Mouse (Mus musculus) thymus, postnatal 10 days (tissue): Measurements from ENCODE around the gene Sp1.

ENCODE experiments used
- DNase-seq, 2 experiments: peaks; one replicate each; pipeline ENCODE4 v3.0.0; 2021; ENCODE audit warnings: low spot score in 2 of 2

Gene Sp1

DNA sequence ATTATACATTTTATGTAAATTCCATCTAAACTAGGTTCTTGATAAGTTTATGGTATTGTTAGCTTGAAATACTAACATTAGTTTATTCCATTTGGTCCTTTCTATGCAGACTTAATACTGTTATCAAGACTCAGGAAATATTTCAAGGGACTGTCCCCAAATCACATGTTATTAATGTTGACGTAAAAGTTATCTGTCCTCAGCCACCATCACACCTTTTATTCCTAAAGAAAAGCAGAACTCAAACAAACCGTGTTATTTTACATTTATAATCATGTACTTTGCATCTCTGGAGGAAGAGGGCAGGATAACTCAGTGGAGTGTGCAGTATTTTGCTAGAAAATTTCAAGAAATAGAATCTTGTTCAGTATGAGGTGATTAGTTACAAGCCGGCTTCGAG is 27.2 kb downstream of the Sp1 start:
- no peak for DNase-seq

DNA sequence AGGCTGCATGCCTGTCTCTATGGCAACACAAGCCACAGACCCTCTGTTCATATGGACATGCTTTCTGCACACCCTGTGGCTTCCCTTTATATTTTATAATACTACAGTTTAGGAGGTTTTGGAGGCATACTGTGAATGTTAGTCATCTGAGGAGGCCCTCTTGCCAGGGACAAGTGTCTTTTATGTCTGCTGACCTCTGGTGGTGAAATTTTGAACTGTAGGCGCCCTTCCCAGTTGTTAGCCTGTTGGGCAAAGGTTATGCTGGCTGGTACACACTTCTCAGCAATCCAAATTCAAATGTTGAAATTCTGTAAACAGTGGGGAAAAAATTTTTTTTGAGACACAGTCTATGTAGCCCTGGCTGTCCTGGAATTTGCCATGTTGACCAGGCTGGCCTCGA is 36.5 kb downstream of the Sp1 start:
- peak; percentile 60 to 84 for DNase-seq

DNA sequence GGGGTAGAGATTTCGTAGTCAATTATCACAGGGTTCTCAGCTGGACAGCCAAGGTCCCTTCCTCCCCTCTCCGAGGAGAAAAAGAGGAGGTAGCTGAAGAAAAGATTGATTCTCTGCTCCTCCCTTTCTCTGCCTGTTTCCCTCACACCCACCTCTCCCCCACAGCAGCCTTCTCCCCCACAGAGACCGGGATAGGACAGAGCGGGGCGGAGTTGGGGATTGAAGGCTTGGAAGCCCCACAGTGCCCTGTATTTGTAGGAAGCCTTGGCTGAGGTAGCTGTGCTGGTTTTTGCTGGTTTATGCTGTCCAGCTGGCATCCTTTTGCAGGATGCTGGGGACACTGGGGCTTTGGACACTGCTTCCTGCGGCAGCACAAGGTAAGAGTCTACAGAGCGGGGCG is 39.2 kb downstream of the Sp1 start, which contains the start of gene Amhr2:
Amhr2 (plus strand) TSS at position 222 of the 400 bp plus-strand sequence.
- DNase-seq, result no peak

DNA sequence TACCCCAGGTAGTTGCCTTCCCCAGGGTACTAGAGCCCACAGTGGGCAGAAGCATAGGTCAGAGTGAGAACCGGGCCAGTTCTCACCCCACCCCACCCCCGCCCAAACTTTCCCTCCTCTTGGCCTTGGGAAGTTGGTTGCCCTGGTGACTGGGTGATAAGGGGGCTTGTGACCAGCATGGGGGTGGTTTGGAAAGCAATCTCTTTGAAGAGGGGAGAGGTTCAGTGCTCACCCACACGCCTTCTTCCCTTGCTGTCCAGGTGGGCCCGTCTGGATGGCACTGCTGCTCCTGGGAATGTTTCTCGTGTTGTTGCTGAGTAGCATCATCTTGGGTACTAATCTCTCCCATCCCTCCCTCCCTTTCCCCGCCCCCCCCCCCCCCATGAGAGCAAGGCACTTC is 40.5 kb downstream of the Sp1 start:
- DNase-seq, result no peak

DNA sequence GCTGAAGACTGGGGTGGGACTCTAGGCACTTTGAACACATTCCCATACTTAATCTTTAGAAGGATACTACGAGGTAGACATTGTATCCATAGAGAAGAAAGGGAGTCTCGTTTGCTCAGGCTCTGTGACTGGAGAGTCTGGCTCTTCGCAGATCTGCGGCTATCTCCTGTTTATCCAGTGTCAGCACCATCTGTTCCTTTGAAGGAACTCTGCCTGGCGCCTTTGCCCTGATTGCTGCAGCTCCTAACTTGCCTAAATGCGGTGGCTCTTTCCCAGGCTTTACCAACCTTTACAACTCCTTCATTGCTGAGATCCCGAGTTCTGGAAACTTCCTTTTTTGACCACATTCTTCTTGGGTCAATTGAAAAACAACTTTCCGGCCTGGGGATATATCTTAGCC is 43.4 kb downstream of the Sp1 start:
- DNase-seq, result no peak

DNA sequence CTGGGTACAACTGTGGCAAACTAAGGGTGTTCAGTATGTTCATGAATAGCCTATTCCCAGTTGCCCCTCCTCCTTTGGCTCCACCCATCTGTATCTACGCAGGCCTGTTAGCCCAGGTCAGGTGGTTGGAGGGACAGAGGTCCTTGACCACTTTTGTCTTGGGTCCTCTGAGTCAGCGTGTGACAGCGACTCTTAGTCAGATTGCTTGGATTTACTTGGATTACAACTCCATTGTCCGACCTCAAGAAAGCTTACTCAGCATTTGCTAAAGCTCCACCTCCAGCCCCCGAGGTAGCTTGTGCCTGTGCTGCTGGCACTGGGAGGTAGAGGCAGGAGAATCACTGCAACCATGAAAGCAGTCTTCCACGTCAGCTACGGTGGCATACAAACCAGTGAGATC is 45.0 kb downstream of the Sp1 start:
- no peak for DNase-seq

DNA sequence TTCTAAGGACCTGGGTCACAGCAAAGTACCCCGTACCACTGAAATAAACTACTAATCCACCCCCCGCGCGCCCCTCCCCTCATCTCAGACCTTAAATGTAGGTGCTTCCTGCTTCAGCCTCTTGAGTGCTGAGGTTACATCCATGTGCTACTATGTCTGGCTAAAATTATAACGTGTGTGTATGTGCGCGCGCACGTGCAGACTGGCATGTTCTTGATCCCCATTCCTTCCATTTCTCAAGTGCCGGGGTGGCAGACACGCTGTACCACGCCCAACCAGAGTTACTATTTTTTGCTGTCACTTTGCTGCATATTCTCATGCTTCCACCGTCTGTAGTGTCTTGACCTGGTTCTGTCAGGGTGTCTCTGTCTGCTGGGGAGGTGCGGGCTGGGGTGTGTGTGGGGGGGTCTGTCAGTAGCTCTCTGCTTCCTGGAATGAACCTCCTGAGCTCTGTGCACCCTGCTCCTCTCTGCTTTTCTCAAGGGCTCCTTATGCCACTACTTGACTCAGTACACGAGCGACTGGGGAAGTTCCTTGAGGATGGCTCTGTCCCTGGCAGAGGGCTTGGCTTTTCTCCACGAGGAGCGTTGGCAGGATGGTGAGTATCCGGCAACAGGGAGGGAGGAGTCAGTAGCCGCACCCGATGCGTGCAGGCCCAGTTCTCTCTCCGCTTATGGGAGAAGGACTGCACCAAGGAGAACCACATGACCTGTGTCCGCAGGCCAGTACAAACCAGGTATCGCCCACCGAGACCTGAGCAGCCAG is 45.9 kb downstream of the Sp1 start:
- no peak for DNase-seq

DNA sequence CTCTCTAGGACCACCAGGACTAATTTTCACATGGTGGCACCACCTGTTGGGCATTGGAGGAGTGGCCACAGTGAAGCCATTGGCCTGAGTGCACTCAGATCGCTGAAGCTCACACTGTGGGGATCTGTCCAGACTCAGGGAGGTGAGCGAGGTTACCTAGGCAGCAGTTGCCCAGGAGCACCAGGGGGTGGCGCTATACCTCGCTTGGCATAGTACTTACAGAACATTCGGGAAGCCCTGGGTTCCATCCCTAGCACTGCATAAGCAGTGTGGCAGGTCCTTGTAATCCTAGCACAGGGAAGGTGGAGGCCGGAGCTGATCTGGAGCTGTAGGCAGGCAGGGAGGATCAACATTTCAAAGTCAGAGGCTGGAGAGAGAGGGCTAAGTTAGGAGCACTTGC is 50.0 kb downstream of the Sp1 start:
- peak in 1 of 2 experiments; percentile 26 for DNase-seq

DNA sequence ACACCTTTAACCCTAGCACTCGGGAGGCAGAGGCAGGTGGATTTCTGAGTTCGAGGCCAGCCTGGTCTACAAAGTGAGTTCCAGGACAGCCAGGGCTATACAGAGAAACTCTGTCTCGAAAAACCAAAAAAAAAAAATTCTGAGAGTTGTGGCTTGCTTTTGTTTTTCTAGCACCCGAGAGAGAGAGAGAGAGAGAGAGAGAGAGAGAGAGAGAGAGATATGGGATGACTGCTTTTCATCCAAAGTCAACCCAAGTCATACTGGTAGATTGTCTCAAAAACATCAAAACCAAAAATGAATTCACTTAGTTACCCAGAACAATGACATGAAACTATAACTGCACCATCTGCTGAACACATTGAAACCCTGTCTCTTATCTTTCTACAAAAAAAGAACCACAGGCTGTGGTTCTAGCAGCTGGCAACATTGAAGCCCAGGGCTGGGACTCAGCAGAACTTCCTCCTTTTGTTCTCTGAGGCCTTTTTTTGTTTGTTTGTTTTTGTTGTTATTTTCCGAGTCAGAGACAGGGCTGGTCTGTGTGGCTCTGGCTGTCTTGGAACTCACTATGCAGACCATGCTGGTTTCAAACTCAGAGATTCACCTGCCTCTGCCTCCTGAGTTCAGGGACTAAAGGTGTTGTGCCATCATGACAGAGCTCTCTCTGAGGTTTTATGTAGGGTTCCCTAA is 52.2 kb downstream of the Sp1 start:
- peak; percentile 42 to 47 for DNase-seq

DNA sequence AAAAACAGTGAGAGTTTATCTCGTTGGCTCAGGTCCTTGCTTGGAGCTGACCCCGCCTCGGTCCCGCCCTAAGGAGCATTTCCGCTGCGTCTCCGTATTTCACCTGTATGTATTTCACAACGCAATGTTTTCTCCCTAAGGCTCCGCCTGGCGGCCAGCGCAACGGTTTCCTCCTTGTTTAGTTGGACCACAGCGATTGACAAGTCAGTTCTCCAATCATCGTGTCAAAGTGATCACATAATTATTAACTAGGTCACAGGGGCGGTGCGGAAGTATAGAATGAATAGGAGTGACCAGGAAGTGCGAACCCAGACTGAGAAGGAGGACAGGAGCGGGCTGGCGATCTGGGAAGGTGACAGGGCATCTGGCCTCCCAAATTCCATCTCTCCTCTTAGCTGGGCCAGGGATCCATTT is 53.0 kb downstream of the Sp1 start, which contains the start of gene Prr13:
Prr13 (plus strand) TSS at position 125 of the 414 bp plus-strand sequence.
- peak; percentile 81 to 84 for DNase-seq

DNA sequence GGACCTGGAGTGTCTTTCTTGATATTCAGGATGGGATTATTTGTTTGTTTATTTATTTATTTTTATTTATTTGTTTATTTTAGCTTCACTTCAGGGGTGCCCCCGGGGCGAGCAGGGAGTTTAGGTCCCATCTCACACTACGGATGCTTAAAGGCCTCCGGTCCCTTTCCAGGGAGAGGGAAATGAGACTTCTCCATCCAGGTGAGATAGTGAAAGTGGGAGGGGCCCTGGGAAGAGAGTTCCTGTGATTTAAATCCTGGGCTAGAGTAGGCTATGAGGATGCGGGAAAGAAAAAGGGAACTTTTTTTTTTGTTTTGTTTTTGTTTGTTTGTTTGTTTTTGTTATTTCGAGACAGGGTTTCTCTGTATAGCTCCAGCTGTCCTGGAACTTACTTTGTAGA is 53.4 kb downstream of the Sp1 start:
- DNase-seq, result no peak

DNA sequence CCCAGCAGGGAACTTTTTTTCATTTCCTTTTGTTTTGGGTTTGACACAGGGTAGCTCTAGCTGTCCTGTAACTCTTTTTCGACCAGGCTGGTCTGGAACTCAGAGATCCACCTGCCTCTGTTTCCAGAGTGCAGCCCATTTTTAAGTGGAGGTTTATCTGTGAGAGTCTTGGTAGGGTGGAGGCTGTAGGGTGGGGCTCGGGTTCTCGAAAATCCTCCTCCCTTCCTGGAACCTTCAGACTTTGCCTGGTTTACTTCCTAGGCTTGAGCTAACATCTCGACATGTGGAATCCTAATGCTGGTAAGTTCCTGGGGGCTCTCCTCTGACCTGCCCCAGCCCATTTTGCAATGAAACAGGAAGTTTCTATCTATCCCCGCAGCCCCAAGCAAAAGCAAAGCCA is 53.9 kb downstream of the Sp1 start:
- DNase-seq, result no peak

DNA sequence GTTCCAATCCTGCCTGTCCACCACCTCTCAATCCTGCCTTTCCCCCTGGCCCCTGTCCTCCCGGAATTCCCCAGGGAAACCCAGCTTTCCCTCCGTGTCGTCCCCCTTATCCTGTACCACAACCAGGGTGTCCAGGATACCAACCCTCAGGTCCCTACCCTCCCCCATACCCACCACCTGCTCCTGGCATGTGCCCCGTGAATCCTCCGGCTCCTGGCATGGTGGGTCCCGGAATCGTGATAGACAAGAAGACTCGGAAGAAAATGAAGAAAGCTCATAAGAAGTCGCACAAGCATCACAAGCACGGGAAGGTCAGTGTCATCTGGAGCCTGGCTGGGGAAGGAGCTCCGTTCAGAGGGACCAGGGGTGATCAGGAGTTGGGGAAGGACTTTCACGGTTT is 54.5 kb downstream of the Sp1 start:
- no peak for DNase-seq

DNA sequence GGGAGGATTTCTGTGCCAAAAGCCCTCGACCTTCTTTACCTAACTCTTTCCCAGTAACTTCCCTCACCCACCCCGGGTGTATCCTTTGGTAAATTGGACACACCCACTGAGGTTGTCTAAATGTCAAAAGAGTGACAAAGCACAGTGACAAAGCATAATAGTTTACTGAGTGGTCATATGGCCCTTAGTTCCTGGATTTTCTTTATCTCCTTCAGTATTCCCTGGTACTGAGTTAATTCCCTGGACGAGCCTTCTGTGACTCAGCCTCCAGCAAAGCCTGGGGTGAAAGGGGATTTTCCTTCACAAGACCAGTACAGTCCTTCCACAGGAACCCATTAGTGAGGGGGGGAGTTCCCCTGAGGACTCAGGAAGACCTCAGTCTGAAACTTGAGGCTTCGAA is 55.0 kb downstream of the Sp1 start:
- DNase-seq, result no peak

DNA sequence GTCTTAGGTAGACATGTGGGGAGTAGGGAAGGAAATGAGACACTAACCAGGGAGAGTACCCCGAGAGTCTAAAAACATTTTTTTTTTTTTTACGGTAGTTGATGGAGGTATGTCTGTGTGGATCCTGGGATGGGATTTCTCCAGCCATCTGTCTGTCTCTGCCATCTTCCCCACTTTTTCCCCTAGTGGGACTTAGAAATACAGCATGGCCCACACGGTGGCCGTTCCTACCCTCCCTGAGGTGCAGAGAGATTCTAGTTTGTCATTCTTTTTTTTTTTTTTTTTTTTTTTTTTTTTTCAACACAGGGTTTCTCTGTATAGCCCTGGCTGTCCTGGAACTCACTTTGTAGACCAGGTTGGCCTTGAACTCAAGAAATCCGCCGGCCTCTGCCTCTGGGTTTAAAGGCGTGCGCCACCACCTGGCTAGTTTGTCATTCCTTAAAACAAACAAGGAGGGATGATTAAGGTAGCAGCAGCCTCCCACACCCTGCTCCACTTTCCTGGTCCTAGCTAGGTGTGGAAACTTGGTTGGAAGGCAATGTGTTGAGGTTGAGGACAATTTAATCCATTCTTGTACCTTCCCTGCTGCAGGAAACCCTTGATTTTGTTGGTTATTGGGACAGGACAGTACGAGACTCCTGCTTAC is 55.6 kb downstream of the Sp1 start:
- no peak for DNase-seq

DNA sequence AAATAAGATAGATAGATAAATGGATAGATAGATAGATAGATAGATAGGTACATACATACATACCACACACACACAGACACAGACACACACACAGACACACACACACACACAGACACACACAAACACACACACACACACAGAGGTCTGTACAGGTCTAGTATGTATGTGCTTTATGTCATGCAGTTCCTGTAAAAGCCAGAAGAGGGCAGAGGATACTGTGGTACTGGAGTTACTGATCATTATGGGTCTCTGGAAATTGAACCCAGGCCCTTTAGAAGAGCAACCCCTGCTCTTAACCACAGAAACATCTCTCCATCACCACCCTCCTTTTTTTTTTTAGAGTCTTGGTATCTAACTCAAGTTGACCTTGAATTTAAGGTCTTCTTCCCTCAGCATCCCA is 57.7 kb downstream of the Sp1 start:
- peak in 1 of 2 experiments; percentile 44 for DNase-seq

DNA sequence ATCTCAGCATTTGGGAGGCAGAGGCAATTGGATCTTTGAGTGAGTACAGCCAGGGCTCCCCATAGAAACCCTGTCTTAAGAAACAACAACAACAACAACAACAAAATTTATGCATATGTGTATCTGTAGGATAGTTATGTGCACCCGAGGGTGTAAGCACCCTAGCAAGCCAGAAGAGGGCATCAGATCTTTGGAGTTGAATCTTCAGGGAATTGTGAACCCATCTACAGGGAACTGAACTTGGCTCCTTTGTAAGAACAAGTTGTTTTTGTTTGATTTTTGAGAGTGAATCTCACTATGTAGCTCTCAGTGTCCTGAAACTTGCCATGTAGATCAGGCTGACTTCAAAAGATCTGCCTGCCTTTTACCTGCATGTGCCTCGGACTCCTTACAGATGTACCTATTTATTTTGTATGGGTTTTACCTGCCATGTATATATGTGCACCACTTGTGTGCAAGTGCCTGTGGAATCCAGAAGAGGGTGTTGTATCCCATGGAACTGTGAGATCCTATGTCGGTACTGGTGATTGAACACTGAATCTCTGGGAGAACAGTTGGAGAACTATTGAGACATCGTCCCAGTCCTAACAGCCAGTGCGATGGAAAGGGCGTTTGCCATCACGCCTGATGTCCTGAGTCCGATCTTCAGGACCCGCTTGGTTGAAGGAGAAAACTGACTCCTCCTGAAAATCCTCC is 62.9 kb downstream of the Sp1 start:
- no peak for DNase-seq

DNA sequence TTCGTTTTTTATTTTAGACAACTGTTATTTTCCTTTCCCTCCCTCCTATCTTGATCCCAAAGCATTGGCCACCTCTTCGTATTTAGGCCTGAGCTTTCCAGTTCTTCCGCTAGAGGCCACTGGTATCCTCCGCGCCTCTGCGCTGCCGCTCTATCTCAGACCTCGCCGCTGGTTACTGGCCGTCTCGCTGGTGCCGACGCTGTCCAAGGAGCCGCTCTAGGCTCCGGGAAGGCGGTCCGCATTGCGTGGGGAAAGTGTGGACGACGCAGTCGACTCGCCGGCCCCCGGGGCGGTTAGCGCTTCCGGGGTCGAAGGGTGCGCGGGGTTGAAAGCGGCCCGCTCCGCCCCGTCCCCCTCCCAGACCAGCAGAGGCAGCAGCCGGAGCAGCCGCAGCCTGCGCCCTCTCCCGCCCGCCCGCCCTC is 64.3 kb downstream of the Sp1 start, which contains the start of gene Pcbp2:
Pcbp2 (plus strand) TSS at position 357 of the 422 bp plus-strand sequence.
- DNase-seq, result peak; percentile 94 to 97

DNA sequence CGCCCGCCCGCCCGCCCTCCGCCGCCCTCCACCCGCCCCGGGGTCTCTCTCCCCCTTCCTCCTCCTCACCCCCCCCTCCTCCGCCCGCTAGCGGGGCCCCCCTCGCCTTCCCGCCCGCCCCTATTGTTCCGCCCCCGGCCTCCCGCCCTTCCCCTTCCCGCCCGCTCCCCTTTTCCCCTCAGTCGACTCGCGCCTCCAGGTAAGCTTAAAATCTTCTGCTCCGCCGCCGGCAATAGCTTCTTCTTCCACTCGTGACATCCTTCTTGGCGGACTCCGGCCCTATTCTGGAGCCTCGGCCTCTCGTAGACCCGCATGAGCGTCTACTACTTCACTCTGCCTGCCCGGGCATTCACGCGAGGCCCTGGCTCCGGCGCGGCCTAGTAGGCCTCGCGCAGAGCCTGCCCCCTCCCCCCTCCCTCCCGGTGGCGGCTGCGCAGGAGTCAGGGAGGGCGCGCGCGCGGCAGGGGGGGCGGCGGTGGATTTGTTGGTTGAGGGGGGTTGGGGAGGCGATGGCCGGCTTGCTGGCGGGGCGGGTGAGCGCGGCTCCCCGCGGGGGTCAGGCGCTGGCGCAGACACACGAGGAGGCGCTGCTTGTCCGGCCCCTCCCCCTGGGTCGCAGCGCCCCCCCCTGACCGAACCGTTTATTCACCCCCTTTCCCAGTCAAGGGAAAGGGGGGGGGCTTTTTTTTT is 64.8 kb downstream of the Sp1 start:
- peak; percentile 70 to 76 for DNase-seq

DNA sequence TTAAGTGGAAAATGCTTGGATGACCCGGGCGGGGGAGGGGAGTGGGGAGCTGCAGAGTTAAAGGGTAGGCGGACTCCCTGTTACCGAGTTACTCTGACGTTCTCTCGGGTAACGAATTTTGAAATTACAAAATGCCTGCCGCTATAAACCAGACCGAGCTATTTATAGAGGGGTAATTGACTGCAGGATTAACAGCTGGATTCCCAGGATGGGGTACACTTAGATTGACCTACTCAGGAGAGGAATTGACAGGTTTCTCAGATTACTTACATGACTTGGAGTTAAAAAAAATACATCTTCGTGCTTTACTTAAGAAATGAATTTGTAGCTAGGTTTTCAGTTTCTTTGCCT is 65.3 kb downstream of the Sp1 start:
- no peak for DNase-seq

DNA sequence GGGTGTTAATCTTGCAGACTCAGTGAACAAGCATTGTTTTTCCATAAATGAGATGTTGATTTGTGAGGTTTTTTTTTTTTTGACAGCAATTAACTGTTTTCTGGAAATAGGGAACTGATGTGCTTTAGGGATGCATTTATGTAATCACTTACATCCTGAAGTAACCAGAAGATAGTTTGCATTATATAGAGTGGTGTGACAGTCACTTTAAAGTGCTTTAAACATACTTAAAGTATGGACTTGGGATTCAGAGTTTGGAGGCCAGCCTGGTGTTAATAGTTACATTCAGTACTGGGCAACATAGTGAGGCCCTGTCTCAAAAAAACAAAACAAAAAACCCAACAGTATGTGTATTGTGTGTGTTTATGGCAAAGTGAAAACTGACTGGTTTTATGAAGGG is 65.8 kb downstream of the Sp1 start:
- no peak for DNase-seq

DNA sequence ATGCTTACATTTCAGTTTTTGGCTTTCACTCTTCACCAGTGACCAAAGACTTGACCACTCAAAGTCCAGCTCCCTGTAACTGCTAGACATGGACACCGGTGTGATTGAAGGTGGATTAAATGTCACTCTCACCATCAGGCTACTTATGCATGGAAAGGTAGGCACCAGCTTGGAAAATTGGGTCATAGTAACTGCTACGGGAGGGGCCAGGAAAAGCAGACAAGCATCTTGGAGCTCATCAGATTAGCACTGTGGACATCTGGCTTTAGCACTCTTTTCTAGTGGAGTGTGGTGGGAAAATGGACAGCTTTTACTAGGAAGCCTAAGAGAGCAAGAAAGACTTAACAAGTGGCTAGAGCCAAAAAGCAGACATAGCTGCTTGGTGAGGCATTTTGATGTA is 67.3 kb downstream of the Sp1 start:
- DNase-seq, result no peak
